Mouse (Mus musculus) macrophage (primary cell): ENCODE measurements around the gene Eef1akmt2. TPM values are rescaled to one million over a fixed set of nuclear protein-coding genes. Genes with fewer than 3 reads are reported as not detected.

Experiments
- H3K27ac ChIP-seq: fragments of 350-480 bp; formaldehyde crosslinking; 2 replicates; pipeline ENCODE4 v1.9.0; 2021
- H3K36me3 ChIP-seq: fragments of 350-480 bp; formaldehyde crosslinking; 2 replicates; pipeline ENCODE4 v1.9.0; 2021; ENCODE audit errors: inconsistent target
- H3K4me3 ChIP-seq: fragments of 350-480 bp; formaldehyde crosslinking; 2 replicates; pipeline ENCODE4 v1.9.0; 2021; ENCODE audit errors: inconsistent target
- H3K79me2 ChIP-seq: fragments of 350-480 bp; formaldehyde crosslinking; 2 replicates; pipeline ENCODE4 v1.9.0; 2021; ENCODE audit errors: inconsistent target
- WGBS: methylation state at CpG from one replicate; pipeline ENCODE4 v1.1.7; 2026; ENCODE audit warnings: inconsistent platforms; ENCODE audit not compliant: missing documents; 5-methylcytosine and 5-hydroxymethylcytosine counted together
- polyA plus RNA-seq: library from polyadenylated mRNA; stranded (reverse); fragments of 250-400 nt; gene quantifications from 3 replicates; pipeline ENCODE4 v1.2.4, GENCODE M21; 2018; ENCODE audit warnings: inconsistent platforms

The Eef1akmt2 gene
- polyA plus RNA-seq, 1 experiment from 2014 or later, result 17.1 TPM

GRCm38 (mm10) chr7:132777728-132778453, 74.6 kb downstream of the Eef1akmt2 start:
- H3K4me3 ChIP-seq, result no peak overlapping the region
- no peak overlapping the region for H3K27ac ChIP-seq
- H3K36me3 ChIP-seq, result peaks cover 47% of the 10 kb centered on the region; the same call in 1 of the 2 replicates
- WGBS, result 86% methylated on average over 1 of the region's 1 CpGs
- H3K79me2 ChIP-seq, result peaks cover 83% of the 10 kb centered on the region

Other genes with a start within 250 kb of the Eef1akmt2 start
- 15.6 to 23.7 TPM (median 21.2 TPM) in 3 replicates for gene Lhpp, start 242.0 kb downstream of the Eef1akmt2 start, polyA plus RNA-seq
- gene Fam53b, start 38.8 kb downstream of the Eef1akmt2 start, polyA plus RNA-seq, result 28.5 to 45.3 TPM (median 29.8 TPM) in 3 replicates
- 45.4 to 73.6 TPM (median 47.0 TPM) in 3 replicates for gene Abraxas2, start 6.6 kb upstream of the Eef1akmt2 start, polyA plus RNA-seq
- gene Zranb1, start 78.5 kb upstream of the Eef1akmt2 start, polyA plus RNA-seq, result 10.1 to 17.5 TPM (median 10.4 TPM) in 3 replicates